Mouse (Mus musculus) megakaryocyte, embryonic 14.5 days (primary cell): Measurements from ENCODE around the gene Lrrc72. TPM values are rescaled to one million over a fixed set of nuclear protein-coding genes. Genes with fewer than 3 reads are reported as not detected.
A peak's percentile ranks its signal among the peaks of the same experiment; 100 is the strongest.

Experiments
- H3K27me3 ChIP-seq: replicated peaks from 2 replicates; pipeline ENCODE3; 2012; ENCODE audit warnings: inconsistent platforms
- H3K36me3 ChIP-seq: replicated peaks from 2 replicates; pipeline ENCODE3; 2012; ENCODE audit warnings: low read length, inconsistent platforms, mixed read lengths
- H3K4me1 ChIP-seq: 2 replicates; pipeline ENCODE4 v1.6.1; 2012; ENCODE audit warnings: inconsistent platforms
- H3K4me3 ChIP-seq: replicated peaks from 2 replicates; pipeline ENCODE3; 2012; ENCODE audit warnings: moderate library complexity, mild to moderate bottlenecking, inconsistent platforms
- H3K9me3 ChIP-seq: 2 replicates; pipeline ENCODE4 v1.6.1; 2012; ENCODE audit warnings: inconsistent platforms
- FLI1 ChIP-seq: IDR thresholded peaks from 2 replicates; pipeline ENCODE4 v1.6.1; 2012; ENCODE audit warnings: low read length, inconsistent platforms, mixed read lengths
- GATA1 ChIP-seq: IDR thresholded peaks from 3 replicates; pipeline ENCODE4 v1.6.1; 2012; ENCODE audit warnings: mixed read lengths, low read length, inconsistent platforms, borderline replicate concordance
- polyA plus RNA-seq: library from polyadenylated mRNA; stranded (reverse); fragments of >175 nt; gene quantifications from 2 replicates; pipeline ENCODE4 v1.2.3, GENCODE M21; 2012; ENCODE audit warnings: low replicate concordance; ENCODE audit not compliant: insufficient read depth

Lrrc72 gene
- polyA plus RNA-seq, 1 experiment: not detected

DNA sequence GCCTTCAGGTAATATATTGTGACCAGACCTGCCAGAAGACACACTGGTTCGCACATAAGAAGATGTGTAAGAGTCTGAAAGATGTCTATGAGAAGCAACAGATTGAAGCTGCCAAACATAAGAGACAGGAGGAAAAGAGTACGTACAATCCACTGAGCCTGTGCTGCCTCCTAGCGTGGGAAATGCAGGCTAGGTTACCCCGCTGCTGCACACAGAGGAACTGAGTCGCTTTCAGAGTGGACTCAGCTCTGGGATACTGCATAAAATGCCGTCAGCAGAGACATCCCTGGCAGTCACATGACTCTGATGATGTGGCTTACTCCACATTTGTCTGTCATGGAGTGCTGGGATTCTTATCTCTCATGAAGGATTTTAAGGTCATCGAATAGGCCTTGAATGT, 58.2 kb downstream of the Lrrc72 start:
- Histone ChIP-seq H3K4me3 (no peak overlapping the region), H3K9me3 (no peaks in the 10 kb centered on the region), H3K4me1 (peaks cover 7% of the 10 kb centered on the region), H3K36me3 (peaks cover 86% of the 10 kb centered on the region), H3K27me3 (no peaks in the 10 kb centered on the region)
- TF ChIP-seq GATA1: no peak
- TF ChIP-seq FLI1: no peak

GRCm38 (mm10) chr12:36190343-36190742, 62.9 kb downstream of the Lrrc72 start:
- TF ChIP-seq GATA1: no peak
- TF ChIP-seq FLI1: no peak
- H3K36me3 ChIP-seq: peaks cover 99% of the 10 kb centered on the region
- peaks cover 16% of the 10 kb centered on the region for H3K4me1 ChIP-seq
- no peak overlapping the region for H3K4me3 ChIP-seq
- no peaks in the 10 kb centered on the region for H3K9me3 ChIP-seq
- no peaks in the 10 kb centered on the region for H3K27me3 ChIP-seq

DNA sequence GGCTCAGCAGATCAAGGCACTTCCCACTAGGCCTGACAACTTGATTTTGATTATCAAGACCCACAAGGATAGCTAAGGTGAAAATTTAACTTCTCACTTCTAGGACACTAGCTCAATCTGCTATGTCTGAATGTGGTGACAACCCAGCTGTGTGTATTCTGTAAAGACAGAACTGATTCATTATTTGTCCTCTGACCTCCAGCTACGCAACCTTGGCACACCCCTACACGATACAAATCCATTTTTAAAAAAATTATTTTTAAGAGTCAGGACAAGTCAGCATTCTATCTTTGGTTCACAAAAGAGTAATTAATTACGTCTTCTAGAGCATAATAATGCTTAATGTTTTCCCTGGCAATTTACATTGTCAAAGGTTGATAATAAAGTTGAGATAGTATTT, 63.6 kb downstream of the Lrrc72 start:
- TF ChIP-seq GATA1 (no peak), FLI1 (no peak)
- Histone ChIP-seq H3K36me3 (peaks cover 98% of the 10 kb centered on the region), H3K9me3 (no peaks in the 10 kb centered on the region), H3K4me3 (no peak overlapping the region), H3K4me1 (peaks cover 16% of the 10 kb centered on the region), H3K27me3 (no peaks in the 10 kb centered on the region)

DNA sequence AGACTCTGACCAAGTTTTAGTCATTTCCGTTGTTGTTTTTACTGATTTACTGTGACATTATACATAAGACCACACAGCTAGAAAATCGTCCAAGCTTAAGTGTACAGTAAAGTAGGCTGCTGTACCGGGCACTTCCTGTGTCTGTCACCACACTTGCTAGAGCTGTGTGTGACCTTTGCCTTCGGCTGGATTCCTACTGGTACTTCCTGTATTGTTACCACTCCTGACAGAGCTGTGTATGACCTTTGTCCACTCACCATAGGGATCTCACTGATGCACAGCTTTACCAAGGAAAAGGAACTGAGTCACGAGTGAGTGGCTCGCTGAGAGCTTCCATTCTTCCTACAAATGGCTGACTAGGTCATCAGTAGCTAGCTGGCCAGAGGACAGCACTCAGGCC, 66.1 kb downstream of the Lrrc72 start:
- TF ChIP-seq FLI1: no peak
- peaks cover 97% of the 10 kb centered on the region for H3K36me3 ChIP-seq

GRCm38 (mm10) chr12:36182570-36182969, 70.6 kb downstream of the Lrrc72 start:
- Histone ChIP-seq H3K36me3 (peaks cover 90% of the 10 kb centered on the region), H3K4me1 (peaks cover 36% of the 10 kb centered on the region), H3K27me3 (no peaks in the 10 kb centered on the region), H3K9me3 (no peaks in the 10 kb centered on the region), H3K4me3 (peak overlapping the region; percentile 74)
- TF ChIP-seq GATA1: no peak

More for the DNA sequence above, 66.1 kb downstream of the Lrrc72 start:
- H3K4me1 ChIP-seq: peaks cover 33% of the 10 kb centered on the region
- H3K9me3 ChIP-seq: no peaks in the 10 kb centered on the region
- H3K4me3 ChIP-seq: no peak overlapping the region
- H3K27me3 ChIP-seq: no peaks in the 10 kb centered on the region

GRCm38 (mm10) chr12:36177227-36177626, 76.0 kb downstream of the Lrrc72 start:
- Histone ChIP-seq H3K4me3 (no peak overlapping the region), H3K36me3 (peaks cover 92% of the 10 kb centered on the region), H3K27me3 (no peaks in the 10 kb centered on the region), H3K4me1 (peaks cover 12% of the 10 kb centered on the region), H3K9me3 (no peaks in the 10 kb centered on the region)
- TF ChIP-seq FLI1 (no peak), GATA1 (no peak)

- TF ChIP-seq FLI1: no peak
- TF ChIP-seq GATA1: no peak
- Histone ChIP-seq H3K36me3 (peaks cover 66% of the 10 kb centered on the region), H3K4me1 (peaks cover 32% of the 10 kb centered on the region), H3K4me3 (no peak overlapping the region), H3K9me3 (no peaks in the 10 kb centered on the region), H3K27me3 (no peaks in the 10 kb centered on the region)
Observed at GRCm38 (mm10) chr12:36165299-36165698, 87.9 kb downstream of the Lrrc72 start.

DNA sequence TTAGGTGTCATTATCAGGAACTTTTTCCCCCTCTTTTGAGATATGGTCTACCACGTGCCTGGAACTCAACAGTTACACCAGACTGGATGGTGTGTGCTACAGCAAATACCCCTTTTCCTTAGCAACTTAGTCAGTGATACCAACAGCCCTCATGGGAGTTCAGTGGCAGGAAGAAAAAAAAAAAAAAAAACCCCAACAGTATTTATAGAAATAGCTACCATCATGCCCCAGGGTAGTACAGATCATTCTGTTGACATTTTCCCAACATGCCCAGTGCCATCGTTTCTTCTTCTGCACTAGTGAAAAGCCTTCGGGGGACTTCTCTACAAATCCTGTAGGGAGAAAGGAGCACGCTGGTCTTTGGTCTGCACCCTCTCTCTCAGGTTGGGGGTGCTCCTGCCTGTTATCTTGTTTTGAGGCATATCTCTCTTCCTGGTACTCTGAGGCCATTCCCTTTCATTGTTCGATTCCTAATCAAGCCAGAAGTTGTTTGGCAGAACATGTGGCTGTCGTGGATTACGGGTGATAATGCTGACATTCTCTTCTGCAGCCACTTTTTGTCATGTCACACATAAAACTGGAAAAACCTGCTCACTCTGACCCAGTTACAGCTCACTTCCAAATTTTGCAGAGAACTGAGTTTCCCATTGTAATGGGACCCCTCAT, 88.9 kb downstream of the Lrrc72 start:
- Histone ChIP-seq H3K4me1 (peaks cover 36% of the 10 kb centered on the region), H3K27me3 (no peaks in the 10 kb centered on the region), H3K4me3 (peak overlapping the region; percentile 42), H3K36me3 (peaks cover 63% of the 10 kb centered on the region), H3K9me3 (no peaks in the 10 kb centered on the region)
- no peak for TF ChIP-seq FLI1
- TF ChIP-seq GATA1: no peak

Other genes starting within 250 kb of the Lrrc72 start
- gene Tspan13, start 210.9 kb downstream of the Lrrc72 start, polyA plus RNA-seq: 56.8 and 390 TPM in 2 replicates
- gene Ankmy2, start 96.3 kb downstream of the Lrrc72 start, polyA plus RNA-seq: 3.7 TPM in 1 of 2 replicates, not detected in the other
- 1.5 and 10.3 TPM in 2 replicates for gene Bzw2, start 95.3 kb downstream of the Lrrc72 start, polyA plus RNA-seq
- not detected in 2 replicates for gene Sostdc1, start 60.7 kb upstream of the Lrrc72 start, polyA plus RNA-seq
- gene Ispd, start 128.1 kb upstream of the Lrrc72 start, polyA plus RNA-seq: 0.37 TPM in 1 of 2 replicates, not detected in the other
- 0.29 TPM in 1 of 2 replicates, not detected in the other for gene D630036H23Rik, start 128.8 kb upstream of the Lrrc72 start, polyA plus RNA-seq